Mouse (Mus musculus): ENCODE results near the gene Tmem234. TPM values are rescaled to one million over a fixed set of nuclear protein-coding genes. Genes with fewer than 3 reads are reported as not detected.

The Tmem234 gene
- polyA plus RNA-seq, 1 experiment = 156 TPM

GRCm38 (mm10) chr4:129645204-129645603 is 44.7 kb downstream of the Tmem234 start:
- no peak for TF ChIP-seq CTCF (IDR thresholded peaks at IDR 0.05; ENCODE audit: borderline replicate concordance, extremely low read depth, insufficient read depth, insufficient read length)
- TF ChIP-seq POLR2A (IDR thresholded peaks at IDR 0.05; ENCODE audit: borderline replicate concordance, extremely low read depth, insufficient read depth, insufficient read length, poor library complexity, severe bottlenecking) = no peak
- DNase-seq (ENCODE audit: low read depth) = no peak

DNA sequence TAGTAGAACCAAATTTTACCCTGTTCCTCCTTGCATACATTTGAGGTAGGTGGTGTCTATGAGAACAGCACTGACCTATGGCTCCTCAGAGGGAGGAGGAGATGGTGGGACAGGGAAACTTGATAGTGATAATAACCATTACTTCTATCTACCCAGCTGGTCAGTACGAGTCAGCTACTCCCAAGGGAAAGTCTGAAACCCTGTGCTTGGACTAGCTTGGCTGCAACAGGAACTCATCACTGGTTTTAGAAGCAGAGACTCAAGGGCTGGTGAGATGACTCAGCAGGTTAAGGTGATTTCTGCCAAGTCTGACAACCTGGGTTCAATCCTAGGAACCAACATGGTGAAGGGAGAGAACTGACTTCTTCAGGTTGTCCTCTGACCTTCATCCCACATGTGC is 48.2 kb downstream of the Tmem234 start:
- DNase-seq (ENCODE audit: low read depth) = no peak
- TF ChIP-seq CTCF (IDR thresholded peaks at IDR 0.05; ENCODE audit: borderline replicate concordance, extremely low read depth, insufficient read depth, insufficient read length) (no peak), POLR2A (IDR thresholded peaks at IDR 0.05; ENCODE audit: borderline replicate concordance, extremely low read depth, insufficient read depth, insufficient read length, poor library complexity, severe bottlenecking) (no peak)

DNA sequence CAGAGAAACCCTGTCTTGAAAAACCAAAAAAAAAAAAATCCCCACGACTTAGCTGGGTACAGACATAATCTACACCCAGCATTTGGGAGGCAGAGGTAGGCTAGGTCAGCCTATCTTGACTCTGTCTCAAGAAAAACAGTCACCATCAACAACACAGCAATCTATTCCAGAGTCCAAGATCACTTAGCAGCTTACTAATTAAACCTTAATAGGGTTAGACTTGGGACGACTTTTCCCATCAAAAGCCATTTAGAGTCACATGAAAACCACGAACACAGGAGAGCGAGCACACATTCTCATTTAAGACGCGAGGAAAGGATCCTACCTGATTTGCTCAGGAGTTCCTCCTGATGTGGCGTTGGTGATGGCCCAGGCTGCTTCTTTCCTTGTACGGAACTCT is 49.9 kb downstream of the Tmem234 start:
- TF ChIP-seq POLR2A (IDR thresholded peaks at IDR 0.05; ENCODE audit: borderline replicate concordance, extremely low read depth, insufficient read depth, insufficient read length, poor library complexity, severe bottlenecking) = no peak
- DNase-seq (ENCODE audit: low read depth) = no peak

- DNase-seq (ENCODE audit: low read depth) = no peak
- TF ChIP-seq CTCF (IDR thresholded peaks at IDR 0.05; ENCODE audit: borderline replicate concordance, extremely low read depth, insufficient read depth, insufficient read length) (no peak), POLR2A (IDR thresholded peaks at IDR 0.05; ENCODE audit: borderline replicate concordance, extremely low read depth, insufficient read depth, insufficient read length, poor library complexity, severe bottlenecking) (no peak)
Measured at GRCm38 (mm10) chr4:129654770-129655169, 54.3 kb downstream of the Tmem234 start.

GRCm38 (mm10) chr4:129661584-129661983 is 61.1 kb downstream of the Tmem234 start:
- TF ChIP-seq POLR2A (IDR thresholded peaks at IDR 0.05; ENCODE audit: borderline replicate concordance, extremely low read depth, insufficient read depth, insufficient read length, poor library complexity, severe bottlenecking) (no peak), CTCF (IDR thresholded peaks at IDR 0.05; ENCODE audit: borderline replicate concordance, extremely low read depth, insufficient read depth, insufficient read length) (no peak)
- DNase-seq (ENCODE audit: low read depth) = no peak

DNA sequence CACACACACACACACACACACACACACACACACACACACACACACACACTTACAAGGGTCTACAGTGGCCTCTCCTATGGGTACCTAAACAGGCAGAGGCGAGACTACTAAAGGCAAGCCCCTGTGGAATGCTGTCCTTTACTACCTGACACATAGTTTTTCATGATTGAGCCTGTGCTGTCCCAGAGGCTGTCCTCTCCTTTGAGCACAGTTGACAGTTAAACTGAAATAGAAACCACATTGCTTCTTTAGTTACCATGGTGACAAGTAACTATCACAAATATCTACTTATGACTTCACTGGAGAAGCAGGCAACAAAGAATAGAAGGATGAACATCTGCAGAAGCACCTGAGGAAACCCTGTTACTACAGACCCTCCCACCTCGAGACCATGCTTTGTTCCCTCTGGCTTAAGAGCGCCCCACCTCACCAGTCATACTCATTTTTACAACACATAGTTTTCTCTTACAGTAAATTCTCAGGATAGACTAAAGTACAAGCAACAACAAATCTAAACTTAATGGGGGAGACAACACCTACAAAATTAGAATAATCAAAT is 61.9 kb downstream of the Tmem234 start:
- no peak for DNase-seq (ENCODE audit: low read depth)
- TF ChIP-seq CTCF (IDR thresholded peaks at IDR 0.05; ENCODE audit: borderline replicate concordance, extremely low read depth, insufficient read depth, insufficient read length) (no peak), POLR2A (IDR thresholded peaks at IDR 0.05; ENCODE audit: borderline replicate concordance, extremely low read depth, insufficient read depth, insufficient read length, poor library complexity, severe bottlenecking) (no peak)

- no peak for TF ChIP-seq POLR2A (IDR thresholded peaks at IDR 0.05; ENCODE audit: borderline replicate concordance, extremely low read depth, insufficient read depth, insufficient read length, poor library complexity, severe bottlenecking)
- TF ChIP-seq CTCF (IDR thresholded peaks at IDR 0.05; ENCODE audit: borderline replicate concordance, extremely low read depth, insufficient read depth, insufficient read length) = peak; percentile 80; the same call in 1 of the 2 replicates
- peak; percentile 64 for DNase-seq (ENCODE audit: low read depth)
Measured at GRCm38 (mm10) chr4:129671491-129672082, 71.1 kb downstream of the Tmem234 start.

GRCm38 (mm10) chr4:129672083-129672877 is 71.8 kb downstream of the Tmem234 start, which contains the start of gene Kpna6:
Gene Kpna6, minus strand, starts transcription at chr4:129672767.
- TF ChIP-seq POLR2A (IDR thresholded peaks at IDR 0.05; ENCODE audit: borderline replicate concordance, extremely low read depth, insufficient read depth, insufficient read length, poor library complexity, severe bottlenecking) = 0 out of 2 replicates have a peak, but pooled peaks have one; percentile 6
- TF ChIP-seq CTCF (IDR thresholded peaks at IDR 0.05; ENCODE audit: borderline replicate concordance, extremely low read depth, insufficient read depth, insufficient read length) = no peak
- DNase-seq (ENCODE audit: low read depth) = peak; percentile 97

GRCm38 (mm10) chr4:129672878-129673449 is 72.5 kb downstream of the Tmem234 start:
- 0 out of 2 replicates have a peak, but pooled peaks have one; percentile 3 for TF ChIP-seq POLR2A (IDR thresholded peaks at IDR 0.05; ENCODE audit: borderline replicate concordance, extremely low read depth, insufficient read depth, insufficient read length, poor library complexity, severe bottlenecking)
- no peak for TF ChIP-seq CTCF (IDR thresholded peaks at IDR 0.05; ENCODE audit: borderline replicate concordance, extremely low read depth, insufficient read depth, insufficient read length)
- DNase-seq (ENCODE audit: low read depth) = no peak

Other genes starting within 250 kb of the Tmem234 start
- 19.5 and 23.1 TPM in 2 replicates for gene Zbtb8a, start 222.6 kb upstream of the Tmem234 start, polyA plus RNA-seq (2012; rRNA removed)
- 5.6 and 10.2 TPM in 2 replicates for gene Zbtb8b, start 159.8 kb upstream of the Tmem234 start, polyA plus RNA-seq (2012; rRNA removed)
- 17.5 and 29.2 TPM in 2 replicates for gene Bsdc1, start 139.1 kb upstream of the Tmem234 start, polyA plus RNA-seq (2012; rRNA removed)
- gene Tssk3, start 109.6 kb upstream of the Tmem234 start, polyA plus RNA-seq (2012; rRNA removed) = 0.14 and 0.18 TPM in 2 replicates
- gene Fam229a, start 109.5 kb upstream of the Tmem234 start, polyA plus RNA-seq (2012; rRNA removed) = 0.18 and 0.26 TPM in 2 replicates
- gene Marcksl1, start 87.1 kb upstream of the Tmem234 start, polyA plus RNA-seq (2012; rRNA removed) = 1,642 and 1,750 TPM in 2 replicates
- gene Hdac1, start 58.0 kb upstream of the Tmem234 start, polyA plus RNA-seq (2012; rRNA removed) = 110 and 142 TPM in 2 replicates
- 9.0 and 9.9 TPM in 2 replicates for gene Lck, start 27.0 kb upstream of the Tmem234 start, polyA plus RNA-seq (2012; rRNA removed)
- 0.63 and 0.82 TPM in 2 replicates for gene Fam167b, start 22.1 kb upstream of the Tmem234 start, polyA plus RNA-seq (2012; rRNA removed)
- 297 and 390 TPM in 2 replicates for gene Eif3i, start within 50 bp of the Tmem234 start, polyA plus RNA-seq (2012; rRNA removed)
- gene Dcdc2b, start 13.6 kb downstream of the Tmem234 start, polyA plus RNA-seq (2012; rRNA removed) = 4.5 and 7.4 TPM in 2 replicates
- gene Iqcc, start 18.4 kb downstream of the Tmem234 start, polyA plus RNA-seq (2012; rRNA removed) = 32.3 and 38.9 TPM in 2 replicates
- gene Ccdc28b, start 23.3 kb downstream of the Tmem234 start, polyA plus RNA-seq (2012; rRNA removed) = 108 and 116 TPM in 2 replicates
- gene Txlna, start 40.4 kb downstream of the Tmem234 start, polyA plus RNA-seq (2012; rRNA removed) = 55.6 and 57.8 TPM in 2 replicates
- gene Kpna6, start 72.1 kb downstream of the Tmem234 start, polyA plus RNA-seq (2012; rRNA removed) = 39.8 and 41.7 TPM in 2 replicates
- 63.6 and 81.2 TPM in 2 replicates for gene Tmem39b, start 96.2 kb downstream of the Tmem234 start, polyA plus RNA-seq (2012; rRNA removed)
- gene Khdrbs1, start 141.6 kb downstream of the Tmem234 start, polyA plus RNA-seq (2012; rRNA removed) = 68.2 and 117 TPM in 2 replicates
- 89.6 and 106 TPM in 2 replicates for gene Ptp4a2, start 210.6 kb downstream of the Tmem234 start, polyA plus RNA-seq (2012; rRNA removed)